Mouse (Mus musculus) heart, adult 2 months (tissue): ENCODE measurements around the gene Cerk.

Experiments
- CTCF ChIP-seq: fragments of 200-600 bp; IDR thresholded peaks from 2 replicates; pipeline ENCODE4 v1.8.1; 2022; ENCODE audit warnings: antibody characterized with exemption, mild to moderate bottlenecking, moderate library complexity
- EP300 ChIP-seq: fragments of 200-500 bp; IDR thresholded peaks from 2 replicates; pipeline ENCODE4 v1.6.1; 2011; ENCODE audit warnings: low read depth, low read length, control low read depth; ENCODE audit not compliant: insufficient read depth
- POLR2A ChIP-seq: fragments of 200-500 bp; IDR thresholded peaks from 2 replicates; pipeline ENCODE4 v1.6.1; 2011; ENCODE audit warnings: mild to moderate bottlenecking, low read depth, low read length, control low read depth; ENCODE audit not compliant: insufficient read depth

DNA sequence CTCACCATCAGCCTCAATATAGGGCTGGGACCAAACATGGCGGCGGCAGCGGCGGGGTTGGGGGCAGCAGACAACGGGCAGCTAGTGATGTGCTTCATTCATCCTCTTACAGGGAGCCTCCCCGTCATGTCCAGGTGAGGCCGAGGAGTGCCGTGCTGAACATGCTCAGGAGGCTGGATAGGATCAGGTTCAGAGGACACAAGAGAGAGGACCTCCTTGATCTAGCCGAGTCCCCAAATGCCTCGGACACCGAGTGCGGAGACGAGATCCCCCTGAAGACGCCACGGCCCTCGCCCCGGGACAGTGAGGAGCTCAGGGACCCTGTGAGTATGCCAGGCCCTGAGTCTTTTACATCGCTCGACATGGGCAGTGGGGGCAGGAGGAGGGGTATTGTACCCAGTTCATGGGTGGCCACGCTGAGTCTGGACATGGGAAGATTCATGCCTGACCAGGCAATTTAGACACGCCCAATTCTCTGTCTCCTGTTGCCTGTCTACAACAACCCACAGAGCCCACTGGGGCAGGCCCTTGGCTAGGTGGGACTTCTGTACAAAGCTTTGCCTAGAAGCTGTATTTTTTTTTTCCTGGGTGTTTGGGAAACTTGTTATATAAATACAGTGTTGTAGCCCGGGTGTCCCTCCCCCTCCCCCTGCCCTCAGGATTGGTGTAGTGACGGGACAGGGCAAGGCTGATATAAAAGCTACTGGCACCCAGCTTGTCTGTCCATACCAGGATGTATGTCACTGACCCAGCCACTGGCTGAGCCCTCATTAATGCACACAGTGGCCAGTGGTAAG, 94.5 kb downstream of the Cerk start:
- no peak for TF ChIP-seq POLR2A
- TF ChIP-seq CTCF = no peak
- TF ChIP-seq EP300 = no peak
